Mouse (Mus musculus) forebrain, embryonic 16.5 days (tissue): Measurements from ENCODE around the gene Ubqln1. TPM values are rescaled to one million over a fixed set of nuclear protein-coding genes. Genes with fewer than 3 reads are reported as not detected.

Source experiments
- ATAC-seq: fragments of 200-750 bp; cut with Nextera tagmentation; 2 replicates; pipeline ENCODE4 v1.8.0; 2017; ENCODE audit warnings: mild to moderate bottlenecking, moderate library complexity
- H3K27ac ChIP-seq: fragments of 300-500 bp; sonication (generic); 2 replicates; pipeline ENCODE4 v1.5.1; 2014; ENCODE audit warnings: low read length, control low read depth
- H3K27me3 ChIP-seq: fragments of 300-500 bp; sonication (generic); replicated peaks from 2 replicates; pipeline ENCODE4 v1.6.1; 2014; ENCODE audit warnings: low read length; ENCODE audit not compliant: control insufficient read depth, insufficient read depth
- H3K36me3 ChIP-seq: fragments of 300-500 bp; sonication (generic); 2 replicates; pipeline ENCODE4 v1.6.1; 2014; ENCODE audit not compliant: control insufficient read depth, insufficient read depth
- H3K4me1 ChIP-seq: fragments of 300-500 bp; sonication (generic); replicated peaks from 2 replicates; pipeline ENCODE4 v1.6.1; 2014; ENCODE audit warnings: low read length; ENCODE audit not compliant: control insufficient read depth, insufficient read depth
- H3K4me2 ChIP-seq: fragments of 300-500 bp; sonication (generic); 2 replicates; pipeline ENCODE4 v1.6.1; 2014; ENCODE audit warnings: mild to moderate bottlenecking, low read length, control low read depth
- H3K4me3 ChIP-seq: fragments of 300-500 bp; sonication (generic); replicated peaks from 2 replicates; pipeline ENCODE4 v1.5.1; 2014; ENCODE audit warnings: mild to moderate bottlenecking, low read length, control low read depth
- H3K9ac ChIP-seq: fragments of 300-500 bp; sonication (generic); replicated peaks from 2 replicates; pipeline ENCODE4 v1.6.1; 2014; ENCODE audit warnings: low read depth, low read length, control low read depth
- H3K9me3 ChIP-seq: fragments of 300-500 bp; sonication (generic); 2 replicates; pipeline ENCODE4 v1.6.1; 2016; ENCODE audit warnings: low read length; ENCODE audit not compliant: control insufficient read depth
- WGBS: fragments of 180-500 bp; shearing (Covaris S2); extraction: QIAGEN DNeasy Blood & Tissue Kit; methylation state at CpG from one replicate; pipeline ENCODE4 v1.1.7; 2014; 5-methylcytosine and 5-hydroxymethylcytosine counted together
- polyA plus RNA-seq: library from polyadenylated mRNA; unstranded; fragments of >200 nt; fragmentation: Nextera tagmentation; extraction: Ambion mirVana; gene quantifications from 2 replicates; pipeline ENCODE4 v1.2.1, GENCODE M21; 2015

Ubqln1 gene
- polyA plus RNA-seq, 1 experiment from 2014 or later = 142 TPM

DNA sequence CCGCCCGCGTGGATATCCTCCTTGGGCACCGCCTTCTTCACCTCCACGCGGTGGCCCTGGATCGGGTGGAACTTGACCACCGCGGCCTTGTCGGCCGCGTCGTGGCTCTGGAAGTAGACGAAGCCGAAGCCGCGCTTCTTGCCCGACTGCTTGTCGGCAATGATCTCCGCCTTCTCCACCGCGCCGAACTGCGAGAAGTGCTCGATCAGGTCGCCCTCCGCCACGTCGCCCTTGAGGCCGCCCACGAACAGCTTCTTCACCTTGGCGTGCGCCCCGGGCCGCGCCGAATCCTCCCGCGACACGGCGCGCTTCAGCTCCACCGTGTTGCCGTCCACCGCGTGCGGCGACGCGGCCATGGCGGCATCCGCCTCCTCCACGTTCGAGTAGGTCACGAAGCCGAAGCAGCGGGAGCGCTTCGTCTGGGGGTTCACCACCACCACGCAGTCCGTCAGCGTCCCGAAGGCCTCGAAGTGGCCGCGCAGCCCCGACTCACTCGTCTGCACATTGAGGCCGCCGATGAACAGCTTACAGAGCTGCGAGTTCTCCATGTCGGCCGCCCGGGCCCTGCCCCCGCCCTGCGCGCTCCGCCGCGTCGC lies 87.6 kb downstream of the Ubqln1 start:
- ATAC-seq = peak; percentile 47
- Histone ChIP-seq H3K4me1 (peaks cover 30% of the 10 kb centered on the region), H3K9me3 (no peaks in the 10 kb centered on the region), H3K9ac (peak overlapping the region; percentile 99), H3K4me2 (peak overlapping the region; percentile 78), H3K4me3 (peak overlapping the region; percentile 95), H3K27me3 (no peaks in the 10 kb centered on the region), H3K27ac (peak overlapping the region; percentile 100), H3K36me3 (no peaks in the 10 kb centered on the region)
- 0% methylated on average over 79 of the region's 81 CpGs for WGBS

DNA sequence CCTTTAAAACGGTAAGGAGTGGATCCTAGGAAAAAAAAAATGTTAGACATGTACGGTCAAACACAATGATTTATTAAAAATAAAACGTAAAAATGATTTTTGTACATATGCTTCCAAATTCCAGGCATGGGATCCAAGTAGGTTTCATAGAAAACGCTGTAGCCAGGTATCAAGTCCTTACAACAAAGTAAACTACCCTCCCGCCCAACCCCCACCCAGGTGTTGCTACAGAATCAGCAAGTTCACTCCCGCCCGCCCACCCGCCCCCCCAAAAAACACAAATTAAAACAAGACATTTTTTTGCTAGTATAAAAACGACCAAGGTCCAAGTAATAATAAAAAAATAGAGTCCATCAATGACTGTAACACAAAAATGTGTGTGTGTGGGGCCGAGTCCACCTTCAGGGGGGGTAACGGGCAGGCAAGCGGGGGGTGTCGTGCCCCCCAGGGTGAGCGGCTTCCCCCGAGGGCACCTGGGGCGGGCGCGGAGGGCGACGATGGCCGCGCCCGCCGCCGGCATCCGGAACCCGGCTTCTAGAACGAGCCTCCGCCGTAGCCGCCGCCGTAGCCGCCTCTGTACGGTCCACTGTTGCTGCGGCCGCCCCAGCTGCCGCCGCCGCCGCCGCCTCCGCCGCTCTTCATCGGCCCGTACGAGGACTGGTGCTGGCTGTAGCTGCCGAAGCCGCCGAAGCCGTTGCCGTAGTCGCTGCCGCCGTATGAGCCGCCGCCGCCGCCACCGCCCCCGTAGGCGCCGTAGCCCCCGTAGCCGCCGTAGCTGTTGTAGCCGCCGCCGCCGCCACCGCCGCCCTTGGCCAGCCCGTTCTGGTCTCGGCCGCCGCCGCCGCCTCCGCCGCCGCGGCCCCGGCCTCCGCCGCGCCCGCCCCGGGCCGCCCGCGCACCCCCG lies 88.3 kb downstream of the Ubqln1 start:
- no peak for ATAC-seq
- WGBS = under 1% methylated on average over 62 of the region's 92 CpGs
- H3K4me3 ChIP-seq = peak overlapping the region; percentile 95
- no peaks in the 10 kb centered on the region for H3K9me3 ChIP-seq
- H3K9ac ChIP-seq = peak overlapping the region; percentile 99
- H3K4me2 ChIP-seq = peak overlapping the region; percentile 78
- H3K27me3 ChIP-seq = no peaks in the 10 kb centered on the region
- H3K27ac ChIP-seq = peak overlapping the region; percentile 100
- H3K36me3 ChIP-seq = no peaks in the 10 kb centered on the region
- H3K4me1 ChIP-seq = peaks cover 30% of the 10 kb centered on the region

Other genes with a start within 250 kb of the Ubqln1 start
- gene Klhl3, start 102.1 kb downstream of the Ubqln1 start, polyA plus RNA-seq = 8.9 and 11.8 TPM in 2 replicates
- 49.8 and 50.9 TPM in 2 replicates for gene Hnrnpa0, start 87.1 kb downstream of the Ubqln1 start, polyA plus RNA-seq
- 59.0 and 60.0 TPM in 2 replicates for gene Idnk, start 58.0 kb downstream of the Ubqln1 start, polyA plus RNA-seq
- gene Gkap1, start 60.0 kb upstream of the Ubqln1 start, polyA plus RNA-seq = 18.7 and 21.3 TPM in 2 replicates
- 0.93 and 1.4 TPM in 2 replicates for gene Kif27, start 143.5 kb upstream of the Ubqln1 start, polyA plus RNA-seq
- 19.4 and 20.3 TPM in 2 replicates for gene 2210016F16Rik, start 169.6 kb upstream of the Ubqln1 start, polyA plus RNA-seq
- 23.8 and 24.2 TPM in 2 replicates for gene Rmi1, start 186.6 kb upstream of the Ubqln1 start, polyA plus RNA-seq
- 1,925 and 2,161 TPM in 2 replicates for gene Hnrnpk, start 187.7 kb upstream of the Ubqln1 start, polyA plus RNA-seq